Mouse (Mus musculus) telencephalon, adult 2 months (tissue): ENCODE measurements around the gene Adamtsl4.
"Not testable (repeated sequence)": the region's sequence is repeated elsewhere in the genome, so short reads cannot be mapped to it uniquely, and the experiment has no call there.

Experiments
- DNase-seq: peaks from one replicate; pipeline ENCODE4 v3.0.0-alpha.2; 2011; ENCODE audit warnings: low read depth, low spot score

Gene Adamtsl4

GRCm38 (mm10) chr3:95700233-95700681 is 12.5 kb upstream of the Adamtsl4 start:
- no peak for DNase-seq

- no peak for DNase-seq
Observed at GRCm38 (mm10) chr3:95698286-95698685, 10.6 kb upstream of the Adamtsl4 start.

- no peak for DNase-seq
Observed at GRCm38 (mm10) chr3:95696360-95696759, 8.6 kb upstream of the Adamtsl4 start.

GRCm38 (mm10) chr3:95695796-95696195 is 8.1 kb upstream of the Adamtsl4 start:
- DNase-seq, result no peak

DNA sequence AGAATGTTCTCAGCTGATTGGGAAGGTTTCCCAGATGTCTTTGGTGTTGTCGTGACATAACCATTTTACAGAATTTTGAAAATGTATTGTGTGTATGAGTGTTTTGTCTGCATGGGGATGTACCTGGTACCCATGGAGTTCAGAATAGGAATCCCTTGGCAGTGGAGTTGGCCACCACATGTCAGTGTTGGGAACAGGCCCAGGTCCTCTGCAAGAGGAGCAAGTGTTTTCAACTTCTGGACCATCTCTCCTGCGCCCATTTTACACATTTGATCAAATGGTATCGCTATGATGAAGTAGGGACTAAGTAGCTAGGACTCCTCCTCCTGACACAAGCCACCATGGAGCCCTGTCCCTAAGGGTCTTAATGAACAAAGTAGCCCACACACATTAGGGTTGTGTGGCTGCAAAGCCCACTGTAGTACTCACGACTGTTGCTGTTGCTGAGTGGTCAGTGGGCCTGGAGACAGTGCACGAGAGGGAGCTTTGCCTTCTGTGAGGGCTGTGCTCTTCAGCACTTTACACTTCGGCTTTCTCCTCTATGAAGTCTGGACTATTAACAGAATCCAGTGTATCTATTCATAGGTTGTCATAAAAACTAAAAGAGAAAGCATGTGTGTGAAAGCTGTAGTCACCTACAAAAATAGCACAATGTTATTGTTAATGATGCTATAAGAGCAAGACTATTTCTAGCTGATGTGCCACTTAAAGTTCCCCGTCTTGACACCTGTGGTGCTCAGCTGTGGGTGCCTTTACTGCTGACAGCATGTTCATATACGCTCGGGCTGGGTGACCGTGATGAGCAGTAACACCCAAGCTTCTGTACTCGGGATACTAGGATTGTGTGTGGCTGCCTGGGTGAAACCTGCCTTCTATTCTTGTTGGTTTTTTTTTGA is 7.3 kb upstream of the Adamtsl4 start:
- DNase-seq, result no peak

DNA sequence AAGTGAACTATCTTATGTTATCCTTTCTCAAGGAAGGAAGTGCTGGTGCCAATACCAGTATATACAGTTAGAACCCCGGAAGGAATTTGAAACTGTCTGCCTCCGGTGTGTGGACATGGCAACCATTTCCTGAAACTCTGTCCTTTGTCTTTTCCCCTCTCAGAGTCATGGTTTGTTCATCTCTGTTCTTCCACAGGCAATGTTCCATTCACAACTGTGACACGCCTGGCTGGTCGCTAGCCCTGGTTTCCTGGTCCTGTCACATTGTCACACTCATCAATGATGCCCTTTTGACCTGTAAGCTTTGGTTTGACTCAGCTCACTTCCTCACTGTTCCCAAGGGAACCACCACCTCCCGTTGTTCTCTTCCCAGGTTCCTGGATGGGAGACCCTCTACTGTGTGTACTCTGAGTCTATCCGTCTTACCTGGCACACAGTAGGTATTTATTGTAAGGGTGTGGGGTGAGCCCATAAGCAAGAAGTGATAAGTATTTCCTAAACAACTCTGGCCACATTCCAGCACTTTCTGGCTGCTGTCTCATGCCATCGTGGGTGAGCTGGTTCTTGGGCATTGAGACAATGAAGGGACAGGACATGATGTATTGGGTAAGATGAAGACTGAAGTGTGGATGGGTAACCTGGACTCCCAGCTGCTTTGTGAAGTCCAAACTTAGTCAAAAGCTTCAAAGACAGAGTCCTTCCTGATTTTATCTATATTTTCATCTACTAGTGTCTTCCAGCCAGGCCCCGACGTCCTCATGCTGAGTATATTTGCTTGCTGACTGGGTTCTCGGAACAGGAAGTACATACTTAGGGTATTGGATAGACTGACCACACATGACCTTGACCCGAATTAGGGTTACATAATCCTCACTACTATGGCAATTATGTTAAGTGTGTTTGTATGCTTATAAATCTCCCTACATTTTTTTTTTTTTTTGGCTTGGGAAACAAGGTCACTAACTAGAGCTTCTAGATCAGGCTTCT is 6.4 kb upstream of the Adamtsl4 start:
- DNase-seq, result no peak

DNA sequence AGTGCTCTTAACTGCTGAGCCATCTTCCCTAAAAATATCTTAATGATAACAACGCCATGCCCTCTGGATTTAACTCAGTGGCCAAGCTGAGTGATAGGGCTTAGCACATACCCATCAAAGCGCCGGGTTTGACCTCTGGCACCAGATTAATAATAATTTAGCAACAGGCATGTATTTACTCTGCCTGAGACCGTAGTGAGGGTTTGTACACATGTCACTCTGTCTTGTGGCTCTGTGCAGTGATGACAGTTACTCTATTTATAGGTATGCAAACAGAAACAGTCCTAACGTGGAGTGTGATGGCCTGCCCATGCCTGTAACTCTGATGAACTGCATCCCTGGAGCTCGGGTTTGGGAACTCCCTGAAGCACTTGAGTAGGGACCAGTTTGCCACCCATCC is 5.0 kb upstream of the Adamtsl4 start:
- DNase-seq, result no peak

DNA sequence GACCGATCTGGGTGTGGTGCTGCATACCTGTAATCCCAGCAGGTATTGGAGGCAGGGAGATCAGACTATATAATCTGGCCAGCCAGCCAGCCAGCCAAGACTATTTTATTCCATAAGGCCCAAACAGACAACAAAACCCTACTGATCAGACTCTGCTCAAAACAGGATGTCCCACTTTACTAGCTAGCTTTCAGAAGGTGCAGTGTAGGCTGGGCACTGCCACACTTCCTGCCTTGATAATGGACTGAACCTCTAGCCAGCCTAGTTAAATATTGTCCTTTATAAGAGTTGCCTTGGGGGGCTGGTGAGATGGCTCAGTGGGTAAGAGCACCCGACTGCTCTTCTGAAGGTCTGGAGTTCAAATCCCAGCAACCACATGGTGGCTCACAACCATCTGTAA is 2.8 kb upstream of the Adamtsl4 start:
- DNase-seq, result not testable (repeated sequence)

- DNase-seq, result no peak
Observed at GRCm38 (mm10) chr3:95689940-95690339, 2.2 kb upstream of the Adamtsl4 start.

GRCm38 (mm10) chr3:95689171-95689915 is 1.6 kb upstream of the Adamtsl4 start:
- no peak for DNase-seq

GRCm38 (mm10) chr3:95687168-95687523 is 571 bp downstream of the Adamtsl4 start:
- no peak for DNase-seq

DNA sequence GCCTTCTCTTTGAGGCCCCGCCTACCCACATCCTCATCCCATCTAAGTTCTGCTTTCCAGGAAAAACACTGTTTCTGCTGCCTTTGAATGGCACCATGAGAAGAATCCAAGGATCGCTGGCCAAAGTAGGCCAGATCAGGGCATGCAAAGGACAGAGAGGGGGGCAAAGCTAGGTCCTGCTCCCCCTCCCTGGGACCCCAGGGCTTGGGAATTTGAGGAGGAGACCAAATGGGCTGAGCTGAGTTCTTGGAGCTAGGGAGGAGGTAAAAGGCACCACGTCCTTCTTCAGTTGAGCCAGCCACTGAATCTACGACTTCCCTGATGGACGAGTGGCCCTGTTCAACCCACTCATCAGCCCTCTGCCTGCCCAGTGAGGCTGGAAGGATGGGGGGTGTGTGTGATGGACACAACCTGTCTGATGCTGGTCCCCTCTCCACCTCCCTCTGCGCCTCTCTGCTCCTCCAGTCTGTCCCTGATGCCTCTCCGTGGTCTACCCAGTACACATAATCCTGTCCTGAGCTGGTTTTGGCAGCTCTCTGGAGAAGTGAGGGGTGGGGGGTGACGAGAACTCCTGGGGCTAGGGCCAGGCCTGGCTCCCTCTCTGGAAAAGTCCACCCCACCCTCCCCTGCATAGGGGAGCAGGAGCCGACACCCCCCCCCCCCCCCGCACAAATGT is 1.1 kb downstream of the Adamtsl4 start:
- DNase-seq, result no peak

DNA sequence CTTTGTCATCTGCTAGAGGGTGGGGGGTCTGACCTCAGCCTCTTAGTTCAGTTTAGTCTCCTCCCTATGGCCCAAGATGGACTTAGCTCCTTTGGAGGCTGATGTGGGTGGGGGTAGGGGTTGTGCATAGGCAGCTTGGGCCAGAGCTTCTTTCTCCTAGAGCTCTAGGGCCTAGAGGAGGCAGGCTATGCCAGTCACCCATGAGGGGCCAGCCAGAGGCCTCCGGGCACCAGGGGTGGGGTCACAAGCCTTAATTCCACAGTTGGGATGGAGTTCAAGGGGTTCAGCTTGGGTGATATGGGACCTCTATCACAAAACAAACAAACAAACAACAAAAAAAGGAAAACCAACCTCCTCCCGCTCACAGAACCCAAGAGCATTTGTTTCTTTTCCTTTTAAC is 2.0 kb downstream of the Adamtsl4 start:
- DNase-seq, result no peak

DNA sequence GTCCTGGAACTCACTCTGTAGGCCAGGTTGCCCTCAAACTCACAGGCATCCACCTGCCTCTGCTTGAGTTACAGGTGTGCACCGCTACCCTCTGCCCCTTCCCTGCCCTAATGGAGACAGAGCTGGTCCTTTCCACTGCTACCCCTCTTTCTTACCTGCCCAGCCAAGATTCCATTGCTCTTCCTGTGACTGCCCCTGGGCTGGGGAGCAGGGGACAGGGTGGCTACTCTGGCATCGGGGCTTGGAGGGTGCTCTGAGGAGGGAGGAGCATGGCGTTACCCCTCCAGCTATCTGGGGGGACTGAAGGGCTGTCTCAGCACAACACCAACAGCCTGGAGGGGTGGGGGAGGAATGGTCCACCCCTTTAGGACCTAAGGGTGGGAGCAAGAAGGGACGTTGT is 2.4 kb downstream of the Adamtsl4 start:
- no peak for DNase-seq

GRCm38 (mm10) chr3:95684846-95685245 is 2.9 kb downstream of the Adamtsl4 start:
- DNase-seq, result no peak

GRCm38 (mm10) chr3:95682878-95683277 is 4.8 kb downstream of the Adamtsl4 start:
- no peak for DNase-seq

DNA sequence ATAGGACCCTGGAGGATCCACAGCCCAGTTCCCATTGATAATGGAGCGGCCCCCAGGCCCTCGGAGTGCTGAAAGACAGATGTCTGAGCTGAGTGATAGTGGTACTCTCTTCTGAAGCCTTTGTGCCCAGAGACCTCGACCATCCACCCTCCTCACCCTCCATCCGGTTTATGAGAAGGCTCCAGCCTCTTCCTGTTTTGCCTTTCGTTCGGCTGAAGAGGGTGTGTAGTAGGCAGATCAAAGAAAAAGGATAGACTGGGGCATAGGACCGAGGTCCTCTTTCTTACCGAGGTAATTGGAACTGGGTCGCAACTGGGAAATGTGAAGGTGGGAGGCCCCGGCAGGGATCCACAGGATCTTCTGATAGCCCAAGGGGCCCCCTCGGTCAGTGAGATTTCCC is 6.4 kb downstream of the Adamtsl4 start:
- DNase-seq, result no peak

- DNase-seq, result no peak
Observed at GRCm38 (mm10) chr3:95680673-95681072, 7.0 kb downstream of the Adamtsl4 start.

GRCm38 (mm10) chr3:95679551-95679950 is 8.2 kb downstream of the Adamtsl4 start:
- no peak for DNase-seq

- no peak for DNase-seq
Observed at GRCm38 (mm10) chr3:95677420-95678090, 10.2 kb downstream of the Adamtsl4 start.
